Mouse (Mus musculus) CH12F3 (cell line): Measurements from ENCODE around the gene Zmat3.

ENCODE experiments used
- in situ Hi-C: fragments of 300-500 bp; cut with MboI; formaldehyde crosslinking; loops from 2 replicates; pipeline ENCODE4 v1.14.3; 2020; ENCODE audit warnings: low sequenced_read_pairs

Gene Zmat3

GRCm38 (mm10) chr3:32292001-32292400, 73.8 kb downstream of the Zmat3 start:
- in situ Hi-C loops: no loop called here
